Mouse (Mus musculus) midbrain, embryonic 16.5 days (tissue): Measurements from ENCODE around the gene Syn1. TPM values are rescaled to one million over a fixed set of nuclear protein-coding genes. Genes with fewer than 3 reads are reported as not detected.

Experiments used
- ATAC-seq: fragments of 200-750 bp; cut with Nextera tagmentation; 2 replicates; pipeline ENCODE4 v1.8.0; 2017; ENCODE audit warnings: moderate TSS enrichment
- H3K27ac ChIP-seq: fragments of 300-500 bp; sonication (generic); 2 replicates; pipeline ENCODE4 v1.5.1; 2014; ENCODE audit warnings: mild to moderate bottlenecking, low read length, mixed read lengths
- H3K27me3 ChIP-seq: fragments of 300-500 bp; sonication (generic); 2 replicates; pipeline ENCODE4 v1.6.1; 2014; ENCODE audit warnings: low read depth, low read length, mixed read lengths; ENCODE audit not compliant: control insufficient read depth, insufficient read depth
- H3K36me3 ChIP-seq: fragments of 300-500 bp; sonication (generic); 2 replicates; pipeline ENCODE4 v1.6.1; 2014; ENCODE audit warnings: mild to moderate bottlenecking, low read length, moderate library complexity, mixed read lengths; ENCODE audit not compliant: control insufficient read depth, insufficient read depth
- H3K4me1 ChIP-seq: fragments of 300-500 bp; sonication (generic); 2 replicates; pipeline ENCODE4 v1.6.1; 2014; ENCODE audit warnings: mild to moderate bottlenecking, low read length, mixed read lengths; ENCODE audit not compliant: control insufficient read depth, insufficient read depth
- H3K4me2 ChIP-seq: fragments of 300-500 bp; sonication (generic); 2 replicates; pipeline ENCODE4 v1.6.1; 2014; ENCODE audit warnings: mild to moderate bottlenecking, low read length, mixed read lengths
- H3K4me3 ChIP-seq: fragments of 300-500 bp; sonication (generic); 2 replicates; pipeline ENCODE4 v1.5.1; 2014; ENCODE audit warnings: low read depth, mild to moderate bottlenecking, low read length, moderate library complexity, mixed read lengths
- H3K9ac ChIP-seq: fragments of 300-500 bp; sonication (generic); 2 replicates; pipeline ENCODE4 v1.6.1; 2014; ENCODE audit warnings: low read depth, low read length, mixed read lengths
- H3K9me3 ChIP-seq: fragments of 300-500 bp; sonication (generic); replicated peaks from 2 replicates; pipeline ENCODE4 v1.6.1; 2014; ENCODE audit warnings: mild to moderate bottlenecking, low read length, mixed read lengths; ENCODE audit not compliant: control insufficient read depth, poor library complexity, severe bottlenecking
- WGBS: fragments of 180-500 bp; shearing (Covaris S2); extraction: QIAGEN DNeasy Blood & Tissue Kit; methylation state at CpG from one replicate; pipeline ENCODE4 v1.1.7; 2014; 5-methylcytosine and 5-hydroxymethylcytosine counted together
- polyA plus RNA-seq: library from polyadenylated mRNA; unstranded; fragments of >200 nt; fragmentation: Nextera tagmentation; extraction: Ambion mirVana; gene quantifications from 2 replicates; pipeline ENCODE4 v1.2.1, GENCODE M21; 2015

Syn1 gene
- polyA plus RNA-seq, 1 experiment from 2014 or later: 82.0 TPM

DNA sequence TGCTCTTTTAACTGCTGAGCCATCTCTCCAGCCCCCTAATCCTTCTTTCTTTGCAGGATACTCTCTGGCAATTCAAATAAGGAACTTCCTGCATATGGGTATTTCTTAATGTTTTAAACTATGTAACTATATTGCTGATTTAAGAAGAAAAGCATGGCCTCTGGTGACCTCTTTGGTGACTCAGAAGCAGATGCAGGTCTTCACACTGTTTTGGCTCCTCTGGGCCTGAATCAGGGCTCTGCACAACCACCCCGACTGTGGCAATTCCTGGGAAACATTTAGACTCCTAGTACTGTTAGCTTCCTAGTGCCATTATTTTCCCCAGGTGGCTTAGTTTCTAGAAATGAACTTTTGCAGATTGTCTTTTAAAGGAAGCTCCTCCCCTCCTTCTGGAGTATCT lies 2.7 kb upstream of the Syn1 start:
- H3K27ac ChIP-seq: no peak overlapping the region
- ATAC-seq: no peak
- H3K9ac ChIP-seq: no peak overlapping the region
- WGBS: 90% methylated on average over 1 of the region's 1 CpGs
- no peak overlapping the region for H3K4me3 ChIP-seq
- H3K9me3 ChIP-seq: no peaks in the 10 kb centered on the region
- H3K4me1 ChIP-seq: peaks cover 2% of the 10 kb centered on the region; the same call in 1 of the 2 replicates
- no peaks in the 10 kb centered on the region for H3K27me3 ChIP-seq
- no peak overlapping the region for H3K4me2 ChIP-seq
- 0 out of 2 replicates have a peak, but pooled peaks cover 4% of the 10 kb centered on the region for H3K36me3 ChIP-seq

DNA sequence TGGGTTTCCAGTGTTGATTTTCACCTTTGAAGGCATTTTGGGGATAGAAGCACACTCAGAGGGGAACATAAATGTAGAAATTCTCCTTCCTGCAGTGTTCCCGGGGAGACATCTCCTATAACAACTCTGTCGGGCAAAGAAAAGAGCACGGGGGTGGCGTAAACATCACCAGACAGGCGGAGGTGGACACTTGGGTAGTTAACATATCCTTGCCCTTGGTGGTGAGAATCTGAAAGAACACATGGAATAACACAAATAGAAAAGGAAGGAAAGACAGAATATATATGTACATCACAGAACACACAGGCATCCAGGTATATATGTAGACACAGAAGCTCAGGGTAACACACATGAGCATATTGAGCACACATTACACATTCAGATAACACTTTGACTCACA lies 562 bp upstream of the Syn1 start:
- Histone ChIP-seq H3K4me2 (peak overlapping the region; percentile 56), H3K27me3 (no peaks in the 10 kb centered on the region), H3K36me3 (no peaks in the 10 kb centered on the region), H3K27ac (0 out of 2 replicates have a peak overlapping the region, but pooled peaks have one; percentile 60), H3K4me1 (peaks cover 11% of the 10 kb centered on the region), H3K9ac (no peak overlapping the region), H3K4me3 (peak overlapping the region; percentile 69), H3K9me3 (no peaks in the 10 kb centered on the region)
- WGBS: 42% methylated on average over 5 of the region's 5 CpGs
- peak; percentile 26 for ATAC-seq

DNA sequence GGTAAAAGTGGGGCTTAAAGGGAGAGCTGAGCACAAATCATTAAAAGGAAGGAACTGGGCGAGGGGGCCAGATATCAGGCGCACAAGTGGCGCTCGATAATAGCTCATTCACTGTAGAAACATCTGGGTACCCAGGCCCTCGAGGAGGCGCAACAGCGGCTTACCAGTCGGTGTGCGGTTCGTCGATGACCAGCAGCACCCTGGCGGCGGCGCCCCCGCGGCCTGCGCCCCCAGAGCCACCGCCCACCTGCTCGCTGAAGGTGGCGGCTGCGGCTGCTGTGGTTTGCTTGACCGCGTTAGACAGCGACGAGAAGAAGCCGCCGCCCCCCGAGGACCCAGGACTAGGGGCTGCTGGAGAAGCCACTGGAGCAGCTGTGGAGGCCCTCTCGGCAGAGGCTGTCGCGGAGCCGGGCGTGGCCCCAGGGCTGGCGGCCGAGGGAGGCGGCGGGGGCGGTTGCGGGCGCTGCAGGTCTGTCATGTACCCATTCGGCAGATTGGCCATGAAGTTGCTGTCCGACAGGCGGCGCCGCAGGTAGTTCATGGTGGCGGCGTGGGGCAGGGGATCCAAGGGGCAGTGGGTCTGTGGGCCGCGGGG lies 458 bp downstream of the Syn1 start:
- peak overlapping the region; percentile 80 for H3K9ac ChIP-seq
- WGBS: 21% methylated on average over 34 of the region's 49 CpGs
- peaks cover 4% of the 10 kb centered on the region; the same call in 1 of the 2 replicates for H3K36me3 ChIP-seq
- peak; percentile 69 for ATAC-seq
- peak overlapping the region; percentile 83 for H3K27ac ChIP-seq
- peak overlapping the region; percentile 66 for H3K4me2 ChIP-seq
- no peaks in the 10 kb centered on the region for H3K27me3 ChIP-seq
- H3K9me3 ChIP-seq: no peaks in the 10 kb centered on the region
- H3K4me1 ChIP-seq: peaks cover 11% of the 10 kb centered on the region
- peak overlapping the region; percentile 69 for H3K4me3 ChIP-seq

DNA sequence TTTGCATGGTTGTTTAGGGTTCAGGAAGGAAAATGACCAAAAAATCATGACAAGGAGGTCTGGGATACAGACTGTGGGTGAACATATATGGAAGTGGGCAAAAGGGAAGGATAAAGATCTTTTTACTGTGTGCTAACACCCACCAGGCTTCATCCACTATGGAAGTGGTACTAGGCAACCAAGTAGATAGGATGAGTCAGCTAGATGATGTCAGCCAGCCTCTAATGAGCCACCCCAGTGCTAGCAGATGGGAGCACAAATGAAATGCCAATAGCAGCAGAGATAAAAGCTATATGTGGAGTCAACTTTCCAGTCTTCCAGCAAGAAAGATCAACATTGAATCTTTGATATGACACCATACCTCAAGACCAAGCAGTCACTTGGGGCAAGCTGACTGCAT lies 5.7 kb downstream of the Syn1 start:
- Histone ChIP-seq H3K4me3 (no peak overlapping the region), H3K9ac (no peak overlapping the region), H3K9me3 (no peaks in the 10 kb centered on the region), H3K27me3 (no peaks in the 10 kb centered on the region), H3K4me2 (no peak overlapping the region), H3K36me3 (peaks cover 4% of the 10 kb centered on the region; the same call in 1 of the 2 replicates), H3K27ac (no peak overlapping the region), H3K4me1 (peaks cover 11% of the 10 kb centered on the region)
- no peak for ATAC-seq

DNA sequence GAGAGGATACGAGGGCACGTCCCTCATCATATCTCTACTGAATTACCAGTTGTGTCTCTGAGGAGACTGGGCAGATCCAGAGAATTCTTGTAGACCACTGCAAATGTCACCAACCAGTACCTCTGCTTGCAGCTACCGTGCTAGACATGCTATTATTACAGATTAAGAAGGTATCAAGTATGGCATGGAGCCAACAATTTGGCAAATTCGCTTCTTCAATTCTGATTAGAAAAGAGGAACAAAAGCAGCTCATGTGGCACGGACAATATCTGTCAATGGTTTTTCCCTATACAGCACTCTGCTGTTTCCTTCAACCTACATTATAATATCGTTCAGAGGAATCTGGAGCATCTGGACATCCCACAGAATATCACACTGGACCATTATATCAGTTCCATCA lies 7.1 kb downstream of the Syn1 start:
- H3K27me3 ChIP-seq: no peaks in the 10 kb centered on the region
- WGBS: 84% methylated on average over 6 of the region's 6 CpGs

DNA sequence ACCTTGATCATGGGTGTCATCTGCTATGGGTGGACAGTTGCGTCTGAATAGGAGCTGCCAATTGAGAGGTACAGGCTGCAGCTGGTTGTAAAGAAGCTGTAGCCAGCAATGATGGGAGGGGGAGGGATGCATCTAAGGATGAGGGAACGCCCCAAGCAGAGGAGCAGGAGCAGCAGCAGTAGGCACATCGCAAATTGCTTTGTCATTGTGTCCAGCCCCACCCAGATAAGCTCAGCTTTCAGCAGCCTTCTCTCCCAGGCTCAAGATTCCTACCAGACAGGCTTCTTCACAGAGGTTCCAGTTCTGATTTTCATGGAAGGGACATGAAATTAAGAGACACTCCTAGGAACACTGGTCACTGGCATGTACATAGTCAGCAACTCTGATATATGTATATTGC lies 10.7 kb downstream of the Syn1 start:
- Histone ChIP-seq H3K36me3 (no peaks in the 10 kb centered on the region), H3K9ac (no peak overlapping the region), H3K27ac (no peak overlapping the region), H3K9me3 (no peaks in the 10 kb centered on the region), H3K4me3 (no peak overlapping the region), H3K4me1 (no peaks in the 10 kb centered on the region), H3K27me3 (no peaks in the 10 kb centered on the region), H3K4me2 (no peak overlapping the region)
- ATAC-seq: no peak
- WGBS: 48% methylated on average over 3 of the region's 3 CpGs

More for the DNA sequence above, 7.1 kb downstream of the Syn1 start:
- Histone ChIP-seq H3K4me2 (no peak overlapping the region), H3K36me3 (peaks cover 4% of the 10 kb centered on the region; the same call in 1 of the 2 replicates), H3K4me1 (peaks cover 8% of the 10 kb centered on the region), H3K27ac (no peak overlapping the region), H3K9ac (no peak overlapping the region), H3K4me3 (no peak overlapping the region), H3K9me3 (no peaks in the 10 kb centered on the region)
- no peak for ATAC-seq

DNA sequence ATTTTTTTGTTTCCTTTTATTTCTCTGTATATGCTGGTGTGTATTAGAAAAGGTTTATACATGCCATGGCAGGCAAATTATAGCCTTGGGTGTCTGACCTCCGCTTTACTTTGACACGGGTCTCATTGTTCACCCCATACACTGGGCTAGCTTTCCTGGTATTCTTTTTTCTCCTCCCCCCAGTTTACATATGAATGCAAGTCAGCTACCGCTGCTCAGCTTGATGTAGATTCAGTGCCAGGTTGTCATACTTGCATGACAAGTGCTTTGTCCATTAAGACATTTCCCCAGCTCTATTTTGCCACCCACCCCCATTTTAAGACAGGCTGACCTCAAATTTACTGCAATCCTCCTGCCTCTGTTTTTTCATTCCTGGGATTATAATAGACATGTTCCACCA lies 45.6 kb downstream of the Syn1 start:
- Histone ChIP-seq H3K36me3 (peaks cover 3% of the 10 kb centered on the region; the same call in 1 of the 2 replicates), H3K4me2 (no peak overlapping the region), H3K9ac (no peak overlapping the region), H3K27me3 (no peaks in the 10 kb centered on the region), H3K4me1 (no peaks in the 10 kb centered on the region), H3K27ac (no peak overlapping the region), H3K9me3 (0 out of 2 replicates have a peak, but pooled peaks cover 3% of the 10 kb centered on the region), H3K4me3 (no peak overlapping the region)
- ATAC-seq: no peak
- 27% methylated on average over 3 of the region's 3 CpGs for WGBS

DNA sequence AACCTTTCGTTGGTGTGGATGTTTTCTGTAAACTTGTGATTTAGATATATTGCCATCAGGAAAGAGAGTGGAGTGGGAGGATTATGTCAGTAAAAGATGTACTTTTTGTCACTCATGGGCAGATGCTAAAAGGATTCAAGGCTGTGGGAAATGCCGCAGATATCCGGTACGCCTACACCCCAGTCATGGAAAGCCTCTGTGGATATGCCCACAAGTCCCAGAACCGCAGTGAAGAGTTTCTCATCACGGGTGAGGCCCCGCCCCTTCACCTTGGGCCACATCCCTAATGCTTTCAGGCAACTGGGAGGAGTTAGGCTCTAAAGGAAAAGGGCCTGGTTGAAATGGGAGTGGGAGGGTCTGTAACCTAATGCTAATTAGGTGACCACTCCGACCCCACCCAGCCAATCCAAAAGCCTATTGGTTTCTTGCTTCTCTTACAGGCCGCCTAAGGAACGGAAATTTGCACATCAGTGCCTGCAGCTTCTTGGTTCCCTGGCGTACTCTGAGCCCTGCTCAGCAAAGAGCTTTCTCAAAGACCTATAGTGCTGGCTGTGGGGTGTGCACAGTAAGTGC lies 47.8 kb downstream of the Syn1 start:
- 0 out of 2 replicates have a peak, but pooled peaks cover 3% of the 10 kb centered on the region for H3K9me3 ChIP-seq
- H3K4me1 ChIP-seq: no peaks in the 10 kb centered on the region
- 40% methylated on average over 11 of the region's 11 CpGs for WGBS
- H3K27ac ChIP-seq: no peak overlapping the region
- H3K9ac ChIP-seq: no peak overlapping the region
- H3K4me3 ChIP-seq: no peak overlapping the region
- H3K4me2 ChIP-seq: no peak overlapping the region
- H3K36me3 ChIP-seq: no peaks in the 10 kb centered on the region
- H3K27me3 ChIP-seq: no peaks in the 10 kb centered on the region
- no peak for ATAC-seq

DNA sequence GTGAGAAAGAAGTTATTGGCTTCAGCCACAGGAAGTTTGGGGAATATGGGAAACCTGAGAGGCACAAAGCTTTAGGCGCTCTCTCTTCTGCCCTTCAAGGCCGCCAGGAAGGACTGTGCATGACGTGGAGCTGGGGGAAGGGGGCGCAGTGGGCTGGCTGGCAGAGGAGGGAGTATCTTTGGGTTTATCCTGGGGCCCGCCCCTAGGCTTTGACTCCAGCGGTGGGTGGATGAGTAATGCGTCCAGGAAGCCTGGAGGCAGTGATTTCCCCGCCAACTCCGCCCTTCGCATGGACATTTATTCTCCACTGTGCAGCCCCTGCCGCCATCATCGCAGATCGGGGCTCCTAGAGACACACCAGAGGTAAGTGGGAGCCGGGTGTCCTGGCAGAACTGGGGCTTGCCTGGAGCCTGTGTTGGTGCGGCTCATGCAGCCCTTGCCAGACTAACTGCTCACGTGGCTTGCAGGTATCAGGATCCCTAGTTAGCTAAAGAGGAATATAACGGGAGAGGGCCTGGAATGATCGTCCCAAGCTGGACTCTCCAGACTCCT lies 50.8 kb downstream of the Syn1 start, which contains the start of gene Timp1:
TSS of gene Timp1 (plus strand) at position 205 of the 552 bp plus-strand sequence.
- Histone ChIP-seq H3K9me3 (0 out of 2 replicates have a peak, but pooled peaks cover 3% of the 10 kb centered on the region), H3K36me3 (no peaks in the 10 kb centered on the region), H3K27ac (no peak within 1 kb of the TSS), H3K9ac (no peak within 1 kb of the TSS), H3K4me1 (no peaks in the 10 kb centered on the region), H3K4me2 (no peak within 1 kb of the TSS), H3K27me3 (no peaks in the 10 kb centered on the region), H3K4me3 (no peak within 1 kb of the TSS)
- 22% methylated on average over 18 of the region's 18 CpGs for WGBS
- peak; percentile 27; the same call in 1 of the 2 replicates for ATAC-seq
